Mouse (Mus musculus) C2C12 (cell line): Measurements from ENCODE around the gene Bfsp2.

Experiments
- CEBPB ChIP-seq: IDR thresholded peaks from one replicate; pipeline ENCODE4 v1.6.1; 2011; ENCODE audit warnings: low read depth, mild to moderate bottlenecking, control low read depth, moderate library complexity
- CTCF ChIP-seq: IDR thresholded peaks from one replicate; pipeline ENCODE4 v1.5.1; 2011; ENCODE audit not compliant: control insufficient read depth, insufficient read depth, insufficient read length
- FOSL1 ChIP-seq: IDR thresholded peaks from one replicate; pipeline ENCODE4 v1.8.0; 2011; ENCODE audit warnings: mild to moderate bottlenecking, low read length; ENCODE audit not compliant: poor library complexity, insufficient read depth, severe bottlenecking
- MAX ChIP-seq: IDR thresholded peaks from one replicate; pipeline ENCODE4 v1.6.1; 2011; ENCODE audit warnings: mild to moderate bottlenecking, control low read depth
- MYOD1 ChIP-seq: IDR thresholded peaks from one replicate; pipeline ENCODE4 v1.6.1; 2011; ENCODE audit warnings: low read depth; ENCODE audit not compliant: control insufficient read depth, insufficient read length
- MYOG ChIP-seq: IDR thresholded peaks from one replicate; pipeline ENCODE4 v1.6.1; 2011; ENCODE audit not compliant: control insufficient read depth, insufficient read length; ENCODE audit errors: extremely low read depth
- USF1 ChIP-seq: IDR thresholded peaks from one replicate; pipeline ENCODE4 v1.6.1; 2011; ENCODE audit warnings: low read depth, mild to moderate bottlenecking, control low read depth, moderate library complexity

DNA sequence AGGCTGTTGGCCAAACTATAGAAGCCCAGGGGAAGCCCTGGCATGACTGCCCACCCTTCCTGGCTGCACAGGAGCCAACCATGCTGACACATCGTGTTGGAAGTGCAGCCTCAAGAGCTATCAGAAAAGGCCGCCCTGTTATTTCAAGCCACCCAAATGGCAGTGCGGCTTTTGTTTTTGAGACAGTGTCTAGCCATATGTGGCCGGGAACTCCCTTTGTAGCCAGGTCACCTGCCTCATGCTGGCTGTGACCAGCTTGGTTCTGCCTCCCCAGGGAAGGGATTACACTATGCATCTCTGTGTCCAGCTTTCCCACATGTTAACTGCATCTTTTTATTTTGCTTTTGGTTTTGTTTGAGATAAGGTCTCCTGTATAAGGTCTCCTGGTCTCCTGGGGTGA lies 99.7 kb downstream of the Bfsp2 start:
- TF ChIP-seq CTCF = no peak
- no peak for TF ChIP-seq CEBPB
- TF ChIP-seq FOSL1 = no peak
- TF ChIP-seq USF1 = no peak
- no peak for TF ChIP-seq MAX
- TF ChIP-seq MYOG = no peak
- no peak for TF ChIP-seq MYOD1
